Mouse (Mus musculus) monocyte, adult 5-6 weeks (primary cell): ENCODE measurements around the gene Afm. TPM values are rescaled to one million over a fixed set of nuclear protein-coding genes. Genes with fewer than 3 reads are reported as not detected.

ENCODE experiments used
- ATAC-seq: fragments of 153-309, 156-312 bp; replicated peaks from 2 replicates; pipeline ENCODE4 v1.8.0; 2017; ENCODE audit warnings: mild to moderate bottlenecking; ENCODE audit not compliant: low TSS enrichment, insufficient number of reproducible peaks, severe bottlenecking, poor library complexity, low FRiP score
- total RNA-seq: library from RNA; stranded (forward); fragments of 200-1000, 200-491, 200-594 nt; gene quantifications from 3 replicates; pipeline ENCODE4 v1.2.3, GENCODE M21; 2017

The Afm gene
- total RNA-seq, 1 experiment from 2014 or later = not detected

- ATAC-seq = no peak
These were observed 73.2 kb downstream of the Afm start for GRCm38 (mm10) chr5:90591936-90592335.

GRCm38 (mm10) chr5:90594945-90595344 lies 76.2 kb downstream of the Afm start:
- 0 out of 2 replicates have a peak, but pooled peaks have one; percentile 21 for ATAC-seq

DNA sequence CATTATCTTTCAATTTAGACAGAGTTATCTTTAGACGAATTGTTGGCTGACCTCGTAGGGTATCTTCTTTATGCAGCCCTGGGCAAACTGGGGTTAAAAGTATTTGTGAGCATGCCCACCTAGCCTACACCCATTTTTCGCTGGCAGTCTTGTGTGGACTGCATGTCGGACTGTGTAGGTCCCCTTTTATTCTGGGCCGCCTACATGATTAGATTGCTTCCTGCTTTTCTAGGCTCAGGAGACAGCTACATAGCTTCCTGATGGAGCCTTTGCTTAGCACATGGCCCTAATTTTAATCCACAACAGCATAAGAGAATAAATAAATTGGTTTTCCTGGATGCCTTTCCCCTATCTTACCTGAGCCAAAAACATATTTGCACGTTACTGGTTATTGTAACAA lies 77.4 kb downstream of the Afm start:
- no peak for ATAC-seq

DNA sequence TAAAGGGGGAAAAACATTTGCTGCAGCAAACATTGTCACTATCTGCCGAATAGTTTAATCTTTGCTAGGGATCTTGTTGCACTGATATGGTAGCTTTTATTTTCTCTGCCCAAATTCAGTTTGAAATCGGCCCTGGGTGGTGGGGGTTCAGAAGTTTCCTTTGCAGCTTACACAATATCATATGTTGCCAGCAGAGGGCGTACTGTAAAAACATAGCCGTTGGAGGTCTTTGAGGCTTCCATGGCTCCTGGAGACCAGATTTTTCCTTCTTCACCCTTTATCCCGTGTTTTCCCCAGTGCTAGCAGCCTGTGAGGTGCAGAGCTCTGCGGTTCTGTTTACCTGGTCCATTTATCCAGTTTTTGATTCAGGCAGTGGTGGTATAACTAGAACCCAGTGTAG lies 82.7 kb downstream of the Afm start:
- ATAC-seq = 0 out of 2 replicates have a peak, but pooled peaks have one; percentile 47

Other genes starting within 250 kb of the Afm start
- 94.5 to 177 TPM (median 99.6 TPM) in 3 replicates for gene Ankrd17, start 152.4 kb upstream of the Afm start, total RNA-seq
- 0.67 to 4.5 TPM (median 1.2 TPM) in 3 replicates for gene Gm9958, start 151.7 kb upstream of the Afm start, total RNA-seq
- not detected in 3 replicates for gene Alb, start 58.0 kb upstream of the Afm start, total RNA-seq
- 0.78 TPM in 1 of 3 replicates, not detected in the others for gene Afp, start 28.2 kb upstream of the Afm start, total RNA-seq
- gene 5830473C10Rik, start 42.2 kb downstream of the Afm start, total RNA-seq = not detected in 3 replicates
- 0.76 TPM in 1 of 3 replicates, not detected in the others for gene Rassf6, start 121.7 kb downstream of the Afm start, total RNA-seq
- gene Cxcl5, start 240.4 kb downstream of the Afm start, total RNA-seq = 0.39 TPM in 1 of 3 replicates, not detected in the others
- 20.7 to 327 TPM (median 26.3 TPM) in 3 replicates for gene Ppbp, start 249.6 kb downstream of the Afm start, total RNA-seq